Mouse (Mus musculus): ENCODE measurements around the gene Naaladl1.

DNA sequence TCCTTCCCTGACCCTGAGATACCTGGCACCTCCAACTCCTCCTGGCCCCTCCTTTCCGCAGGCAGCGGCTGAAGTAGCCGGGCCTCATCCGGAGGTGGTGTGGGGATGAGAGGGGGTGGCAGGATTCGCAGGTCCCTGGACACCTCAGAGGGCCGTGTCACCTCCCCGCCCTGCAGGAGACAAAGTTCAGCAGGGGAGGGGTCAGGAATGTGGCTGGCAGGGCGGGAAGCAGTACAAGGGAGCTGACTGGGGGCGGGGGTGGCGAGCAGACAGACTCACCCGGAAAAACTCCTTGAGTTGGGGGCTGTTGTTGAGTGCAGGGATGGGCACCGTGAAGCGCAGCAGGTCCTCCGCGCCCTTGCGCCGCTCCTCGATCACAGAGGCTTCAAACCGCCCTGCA, 16.2 kb downstream of the Naaladl1 start:
- TF ChIP-seq CTCF (IDR thresholded peaks at IDR 0.05; ENCODE audit: insufficient read depth, low read length) (no peak), POLR2A (IDR thresholded peaks at IDR 0.05; ENCODE audit: borderline replicate concordance, extremely low read depth, low read depth, low read length) (no peak)
